Mouse (Mus musculus) right cerebral cortex, adult 2 months (tissue): ENCODE results near the gene Wdr95.
"Not testable (repeated sequence)": the region's sequence is repeated elsewhere in the genome, so short reads cannot be mapped to it uniquely, and the experiment has no call there.

Source experiments
- DNase-seq, 2 experiments: peaks; one replicate each; pipeline ENCODE4 v3.0.0; 2021 to 2022; ENCODE audit warnings: low spot score in 2 of 2

Wdr95 gene

GRCm38 (mm10) chr5:149514890-149515289 is 13.6 kb upstream of the Wdr95 start:
- no peak for DNase-seq

- no peak for DNase-seq
These were observed 11.4 kb upstream of the Wdr95 start for GRCm38 (mm10) chr5:149517116-149517515.

- no peak for DNase-seq
These were observed 7.7 kb upstream of the Wdr95 start for GRCm38 (mm10) chr5:149520806-149521205.

GRCm38 (mm10) chr5:149523856-149524241 is 4.6 kb upstream of the Wdr95 start:
- DNase-seq, result no peak

- DNase-seq, result peak; percentile 95 to 97
These were observed 4.1 kb upstream of the Wdr95 start for GRCm38 (mm10) chr5:149524242-149524858.

GRCm38 (mm10) chr5:149525055-149525785 is 3.3 kb upstream of the Wdr95 start:
- no peak for DNase-seq

GRCm38 (mm10) chr5:149526467-149526951 is 2.0 kb upstream of the Wdr95 start:
- no peak for DNase-seq

- DNase-seq, result not testable (repeated sequence)
These were observed 1.2 kb upstream of the Wdr95 start for GRCm38 (mm10) chr5:149527292-149527691.

- DNase-seq, result no peak
These were observed 5.4 kb downstream of the Wdr95 start for GRCm38 (mm10) chr5:149533847-149534246.

- peak in 1 of 2 experiments; percentile 30 for DNase-seq
These were observed 7.5 kb downstream of the Wdr95 start for GRCm38 (mm10) chr5:149536005-149536404.

- peak; percentile 61 to 72 for DNase-seq
These were observed 9.5 kb downstream of the Wdr95 start for GRCm38 (mm10) chr5:149537796-149538511.

- no peak for DNase-seq
These were observed 10.1 kb downstream of the Wdr95 start for GRCm38 (mm10) chr5:149538531-149538930.

GRCm38 (mm10) chr5:149539051-149539450 is 10.6 kb downstream of the Wdr95 start:
- no peak for DNase-seq

GRCm38 (mm10) chr5:149551179-149551578 is 22.7 kb downstream of the Wdr95 start:
- DNase-seq, result no peak

- DNase-seq, result peak; percentile 39 to 49
These were observed 24.3 kb downstream of the Wdr95 start for GRCm38 (mm10) chr5:149552742-149553141.

GRCm38 (mm10) chr5:149553373-149553772 is 24.9 kb downstream of the Wdr95 start:
- DNase-seq, result no peak

GRCm38 (mm10) chr5:149554397-149554796 is 25.9 kb downstream of the Wdr95 start:
- DNase-seq, result no peak

- peak; percentile 44 to 56 for DNase-seq
These were observed 32.6 kb downstream of the Wdr95 start for GRCm38 (mm10) chr5:149560903-149561588.

- no peak for DNase-seq
These were observed 37.5 kb downstream of the Wdr95 start for GRCm38 (mm10) chr5:149566026-149566425.

- no peak for DNase-seq
These were observed 38.5 kb downstream of the Wdr95 start for GRCm38 (mm10) chr5:149566957-149567356.

GRCm38 (mm10) chr5:149568993-149569392 is 40.5 kb downstream of the Wdr95 start:
- no peak for DNase-seq

- peak in 1 of 2 experiments; percentile 14 for DNase-seq
These were observed 48.5 kb downstream of the Wdr95 start for GRCm38 (mm10) chr5:149576977-149577376.
